Mouse (Mus musculus): Measurements from ENCODE around the gene Ppl. TPM values are rescaled to one million over a fixed set of nuclear protein-coding genes. Genes with fewer than 3 reads are reported as not detected.

Gene Ppl
- total and polyA plus RNA-seq, 3 experiments, result 0.11 TPM; not detected in 2

DNA sequence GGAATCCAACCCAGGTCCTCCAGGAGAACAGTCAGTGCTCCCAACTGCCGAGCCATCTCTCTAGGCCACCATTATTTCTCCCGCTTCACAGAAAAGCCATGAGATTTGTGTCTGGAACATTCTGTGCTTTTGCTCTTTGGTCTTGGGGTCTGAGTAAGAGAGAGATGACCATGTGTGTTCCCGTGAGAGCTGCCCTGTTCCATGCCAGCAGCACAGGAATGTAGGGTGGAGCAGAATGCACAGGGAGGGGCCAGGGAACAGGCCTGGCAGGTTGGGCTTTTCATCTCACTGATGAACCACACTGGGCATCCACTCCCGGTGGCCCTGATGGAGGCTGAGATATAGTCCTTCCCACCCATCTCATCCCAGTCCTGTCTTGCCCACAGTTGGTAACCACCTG lies 12.8 kb downstream of the Ppl start:
- no peaks in the 10 kb centered on the region; the same call in 1 of the 2 replicates for H3K4me1 ChIP-seq (ENCODE audit: insufficient read depth, low read depth, low read length)
- H3K36me3 ChIP-seq (replicated peaks), result no peaks in the 10 kb centered on the region
- TF ChIP-seq GATA1 (IDR thresholded peaks at IDR 0.05; ENCODE audit: borderline replicate concordance, low read length) (no peak), GATA2 (IDR thresholded peaks at IDR 0.05; ENCODE audit: borderline replicate concordance, low read depth, low read length) (no peak)
- no peaks in the 10 kb centered on the region for H3K9me3 ChIP-seq (replicated peaks)
- no peak for DNase-seq (ENCODE audit: low spot score)
- H3K4me3 ChIP-seq (ENCODE audit: low read depth, low read length), result no peak overlapping the region
- no peak for ATAC-seq (ENCODE audit: extremely low read depth, insufficient number of reproducible peaks, low FRiP score, poor library complexity, severe bottlenecking)
- peaks cover 14% of the 10 kb centered on the region for H3K27me3 ChIP-seq (ENCODE audit: insufficient read depth, low read length)

GRCm38 (mm10) chr16:5113582-5113981 lies 18.6 kb downstream of the Ppl start:
- DNase-seq (ENCODE audit: low spot score) (no peak), ATAC-seq (ENCODE audit: extremely low read depth, insufficient number of reproducible peaks, low FRiP score, poor library complexity, severe bottlenecking) (no peak)
- Histone ChIP-seq H3K4me3 (ENCODE audit: low read depth, low read length) (no peak overlapping the region), H3K36me3 (replicated peaks) (no peaks in the 10 kb centered on the region), H3K27me3 (ENCODE audit: insufficient read depth, low read length) (peaks cover under 1% of the 10 kb centered on the region; the same call in 1 of the 2 replicates), H3K4me1 (ENCODE audit: insufficient read depth, low read depth, low read length) (no peaks in the 10 kb centered on the region), H3K9me3 (replicated peaks) (no peaks in the 10 kb centered on the region)
- no peak for TF ChIP-seq CTCF (IDR thresholded peaks at IDR 0.05; ENCODE audit: low read depth, low read length)
- no peak for TF ChIP-seq GATA1 (IDR thresholded peaks at IDR 0.05; ENCODE audit: borderline replicate concordance, low read length)
- no peak for TF ChIP-seq TAL1 (conservative IDR thresholded peaks at IDR 0.05; ENCODE audit: low read depth, low read length)
- TF ChIP-seq POLR2AphosphoS5 (IDR thresholded peaks at IDR 0.05; ENCODE audit: insufficient replicate concordance, low read depth, low read length), result no peak
- no peak for TF ChIP-seq GATA2 (IDR thresholded peaks at IDR 0.05; ENCODE audit: borderline replicate concordance, low read depth, low read length)

GRCm38 (mm10) chr16:5113002-5113550 lies 19.1 kb downstream of the Ppl start:
- H3K4me3 ChIP-seq (ENCODE audit: low read depth, low read length), result no peak overlapping the region
- no peaks in the 10 kb centered on the region for H3K4me1 ChIP-seq (ENCODE audit: insufficient read depth, low read depth, low read length)
- no peaks in the 10 kb centered on the region; the same call in 1 of the 2 replicates for H3K27me3 ChIP-seq (ENCODE audit: insufficient read depth, low read length)
- TF ChIP-seq POLR2AphosphoS5 (IDR thresholded peaks at IDR 0.05; ENCODE audit: insufficient replicate concordance, low read depth, low read length) (no peak), GATA2 (IDR thresholded peaks at IDR 0.05; ENCODE audit: borderline replicate concordance, low read depth, low read length) (no peak), TAL1 (conservative IDR thresholded peaks at IDR 0.05; ENCODE audit: low read depth, low read length) (no peak), CTCF (IDR thresholded peaks at IDR 0.05; ENCODE audit: low read depth, low read length) (no peak), GATA1 (IDR thresholded peaks at IDR 0.05; ENCODE audit: borderline replicate concordance, low read length) (no peak)
- ATAC-seq (ENCODE audit: extremely low read depth, insufficient number of reproducible peaks, low FRiP score, poor library complexity, severe bottlenecking) (no peak), DNase-seq (ENCODE audit: low spot score) (no peak)
- no peaks in the 10 kb centered on the region for H3K9me3 ChIP-seq (replicated peaks)
- no peaks in the 10 kb centered on the region for H3K36me3 ChIP-seq (replicated peaks)

- no peaks in the 10 kb centered on the region for H3K4me1 ChIP-seq (ENCODE audit: insufficient read depth, low read depth, low read length)
- H3K27me3 ChIP-seq (ENCODE audit: insufficient read depth, low read length), result no peaks in the 10 kb centered on the region; the same call in 1 of the 2 replicates
- no peaks in the 10 kb centered on the region for H3K9me3 ChIP-seq (replicated peaks)
- no peak for DNase-seq (ENCODE audit: low spot score)
- TF ChIP-seq CTCF (IDR thresholded peaks at IDR 0.05; ENCODE audit: low read depth, low read length), result no peak
- TF ChIP-seq TAL1 (conservative IDR thresholded peaks at IDR 0.05; ENCODE audit: low read depth, low read length), result no peak
- TF ChIP-seq POLR2AphosphoS5 (IDR thresholded peaks at IDR 0.05; ENCODE audit: insufficient replicate concordance, low read depth, low read length), result no peak
- TF ChIP-seq GATA1 (IDR thresholded peaks at IDR 0.05; ENCODE audit: borderline replicate concordance, low read length), result no peak
- TF ChIP-seq GATA2 (IDR thresholded peaks at IDR 0.05; ENCODE audit: borderline replicate concordance, low read depth, low read length), result no peak
- no peak overlapping the region for H3K4me3 ChIP-seq (ENCODE audit: low read depth, low read length)
- no peaks in the 10 kb centered on the region for H3K36me3 ChIP-seq (replicated peaks)
- ATAC-seq (ENCODE audit: extremely low read depth, insufficient number of reproducible peaks, low FRiP score, poor library complexity, severe bottlenecking), result no peak
These were observed 21.2 kb downstream of the Ppl start for GRCm38 (mm10) chr16:5111021-5111420.

DNA sequence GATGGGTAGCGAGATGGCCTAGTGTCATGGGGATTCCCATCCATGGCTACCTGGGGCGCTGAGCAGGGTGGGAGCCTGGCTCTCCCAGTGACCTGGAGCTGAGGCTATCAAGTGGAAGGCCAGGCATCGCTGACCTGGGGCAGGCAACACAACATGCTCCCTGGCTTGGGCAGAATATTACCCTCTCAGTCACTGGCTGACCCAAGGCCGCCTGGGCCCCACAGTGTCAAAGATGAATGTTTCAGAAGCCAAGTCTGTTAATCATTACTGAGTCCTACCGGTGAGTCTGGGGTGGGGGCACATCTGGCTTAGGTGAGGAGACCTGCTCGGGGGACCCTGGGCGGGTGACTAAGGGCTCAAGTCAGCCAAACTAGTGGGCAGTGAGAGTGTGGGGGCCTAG lies 22.3 kb downstream of the Ppl start:
- no peak for ATAC-seq (ENCODE audit: extremely low read depth, insufficient number of reproducible peaks, low FRiP score, poor library complexity, severe bottlenecking)
- H3K4me3 ChIP-seq (ENCODE audit: low read depth, low read length), result no peak overlapping the region
- no peak for TF ChIP-seq POLR2AphosphoS5 (IDR thresholded peaks at IDR 0.05; ENCODE audit: insufficient replicate concordance, low read depth, low read length)
- no peak for TF ChIP-seq TAL1 (conservative IDR thresholded peaks at IDR 0.05; ENCODE audit: low read depth, low read length)
- no peak for TF ChIP-seq GATA2 (IDR thresholded peaks at IDR 0.05; ENCODE audit: borderline replicate concordance, low read depth, low read length)
- no peak for TF ChIP-seq CTCF (IDR thresholded peaks at IDR 0.05; ENCODE audit: low read depth, low read length)
- no peak for TF ChIP-seq GATA1 (IDR thresholded peaks at IDR 0.05; ENCODE audit: borderline replicate concordance, low read length)
- DNase-seq (ENCODE audit: low spot score), result no peak
- peaks cover under 1% of the 10 kb centered on the region; the same call in 1 of the 2 replicates for H3K27me3 ChIP-seq (ENCODE audit: insufficient read depth, low read length)
- no peaks in the 10 kb centered on the region for H3K4me1 ChIP-seq (ENCODE audit: insufficient read depth, low read depth, low read length)
- H3K9me3 ChIP-seq (replicated peaks), result no peaks in the 10 kb centered on the region
- no peaks in the 10 kb centered on the region for H3K36me3 ChIP-seq (replicated peaks)

- Histone ChIP-seq H3K4me3 (ENCODE audit: low read depth, low read length) (no peak overlapping the region), H3K4me1 (ENCODE audit: insufficient read depth, low read depth, low read length) (no peaks in the 10 kb centered on the region), H3K9me3 (replicated peaks) (no peaks in the 10 kb centered on the region), H3K36me3 (replicated peaks) (no peaks in the 10 kb centered on the region), H3K27me3 (ENCODE audit: insufficient read depth, low read length) (peaks cover 49% of the 10 kb centered on the region)
- TF ChIP-seq TAL1 (conservative IDR thresholded peaks at IDR 0.05; ENCODE audit: low read depth, low read length), result no peak
- TF ChIP-seq GATA1 (IDR thresholded peaks at IDR 0.05; ENCODE audit: borderline replicate concordance, low read length), result no peak
- TF ChIP-seq GATA2 (IDR thresholded peaks at IDR 0.05; ENCODE audit: borderline replicate concordance, low read depth, low read length), result no peak
- TF ChIP-seq POLR2AphosphoS5 (IDR thresholded peaks at IDR 0.05; ENCODE audit: insufficient replicate concordance, low read depth, low read length), result no peak
- no peak for TF ChIP-seq CTCF (IDR thresholded peaks at IDR 0.05; ENCODE audit: low read depth, low read length)
- ATAC-seq (ENCODE audit: extremely low read depth, insufficient number of reproducible peaks, low FRiP score, poor library complexity, severe bottlenecking) (no peak), DNase-seq (ENCODE audit: low spot score) (no peak)
These were observed 31.2 kb downstream of the Ppl start for GRCm38 (mm10) chr16:5101000-5101399.

Measured in G1E (cell line).